ENCODE assay signal across 9 mouse cellular contexts in the genomic region with DNA sequence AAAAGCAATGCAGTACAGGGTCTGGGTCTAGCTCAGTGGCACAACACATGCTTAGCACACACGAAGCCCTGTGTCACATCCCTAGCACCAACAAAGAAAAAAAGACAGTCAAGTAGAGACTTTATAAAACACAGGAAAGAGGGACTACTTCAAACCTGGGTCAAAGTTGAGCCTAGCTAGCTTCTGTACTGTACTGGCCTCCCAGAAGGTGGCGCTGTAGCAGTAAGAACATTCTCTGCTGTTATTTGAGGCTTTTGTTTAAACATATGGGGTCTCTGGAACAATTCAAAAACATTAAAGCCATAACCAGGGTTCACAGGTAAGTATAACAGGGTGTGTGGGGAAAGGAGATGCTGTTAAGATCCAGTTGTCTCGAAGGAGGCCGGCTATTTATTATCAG. TPM values are rescaled to one million over a fixed set of nuclear protein-coding genes. Genes with fewer than 3 reads are reported as not detected.
DNase-seq lines count a peak whose midpoint lies in the region; ATAC-seq lines count a peak whose summit lies in the region.
"Had no signal": no experiment of that assay in that cellular context is flagged by ENCODE, and none has a peak within 500 bp of the region (broad histone marks: within the 10 kb centered on the region; RNA-seq: fewer than 3 reads in every experiment).

No protein-coding gene starts in this region.

- DNase-seq in embryo, embryonic 10 days (ENCODE audit: low spot score), result peak; percentile 79
- no peak for DNase-seq in embryo, embryonic 9.5 days (ENCODE audit: extremely low spot score)
- peak; percentile 48 for DNase-seq in left cerebral cortex, postnatal 4 days
- DNase-seq in left cerebral cortex, adult 9 months (ENCODE audit: low spot score in 2 of 2), result no peak
- DNase-seq in adrenal gland, postnatal 10 days, result peak; percentile 58
- peak; percentile 67 to 70 for DNase-seq in kidney, postnatal 4 days
- no peak for DNase-seq in forebrain, embryonic 10.5 days (ENCODE audit: extremely low spot score, low spot score)

- H3K4me3 ChIP-seq in forebrain, embryonic 10.5 days, result no peak overlapping the region

- no peaks in the 10 kb centered on the region for H3K9me3 ChIP-seq in forebrain, embryonic 10.5 days

- no peaks in the 10 kb centered on the region for H3K36me3 ChIP-seq in forebrain, embryonic 10.5 days (replicated peaks)

- H3K27me3 ChIP-seq in forebrain, embryonic 10.5 days (ENCODE audit: poor library complexity, severe bottlenecking), result no peaks in the 10 kb centered on the region

- WGBS in forebrain, embryonic 10.5 days, result 65% methylated on average over 4 of the region's 4 CpGs

- H3K27ac ChIP-seq in forebrain, embryonic 10.5 days, result no peak overlapping the region

- H3K4me1 ChIP-seq in forebrain, embryonic 10.5 days, result peaks cover 13% of the 10 kb centered on the region; the same call in 1 of the 2 replicates

- ATAC-seq in erythroblast, adult 5-6 weeks (replicated peaks; ENCODE audit: low FRiP score, poor library complexity, severe bottlenecking), result no peak

- intact Hi-C loops in left cerebral cortex, postnatal 4 days (cut with DNase I), result no loop called here

RNA-seq across cellular contexts. Expression of a gene that starts 54.4 kb away (rescaled TPM):
- 1 to 10 TPM; 6.5 to 7.0 TPM for total RNA-seq in left cerebral cortex, postnatal 4 days (2021)
- 10 to 100 TPM; 15.0 to 16.6 TPM for total RNA-seq in adrenal gland, postnatal 10 days (2021)
- total RNA-seq in erythroblast, adult 5-6 weeks (2015; ENCODE audit: low replicate concordance), result not detected in 2 replicates
- total RNA-seq in erythroblast, adult 5-6 weeks (2017; ENCODE audit: low replicate concordance), result not detected in 2 replicates
- 5.7 and 6.1 TPM in 2 replicates for polyA plus RNA-seq in forebrain, embryonic 10.5 days (2016; fragmentation: Nextera tagmentation; extraction: Ambion mirVana)

RNA-seq across cellular contexts. Expression of a gene that starts 57.9 kb away (rescaled TPM):
- total RNA-seq in left cerebral cortex, postnatal 4 days (2021), result 10 to 100 TPM; 14.9 to 17.4 TPM
- total RNA-seq in adrenal gland, postnatal 10 days (2021), result 10 to 100 TPM; 25.3 to 25.7 TPM
- total RNA-seq in erythroblast, adult 5-6 weeks (2015; ENCODE audit: low replicate concordance), result not detected in 2 replicates
- total RNA-seq in erythroblast, adult 5-6 weeks (2017; ENCODE audit: low replicate concordance), result not detected in 2 replicates
- 73.7 and 77.5 TPM in 2 replicates for polyA plus RNA-seq in forebrain, embryonic 10.5 days (2016; fragmentation: Nextera tagmentation; extraction: Ambion mirVana)
- total RNA-seq: neutrophil, adult 5-6 weeks had no signal

Comparison
In these comparisons a context has a peak if more than half of its experiments do, and no peak if none do; other contexts are left out.
1. DNase-seq: peak in embryo, embryonic 10 days (single experiment), left cerebral cortex, postnatal 4 days (single experiment), adrenal gland, postnatal 10 days (single experiment) and kidney, postnatal 4 days (2 of 2); none in embryo, embryonic 9.5 days (single experiment), left cerebral cortex, adult 9 months (0 of 2) and forebrain, embryonic 10.5 days (single experiment).
2. RNA of a gene that starts 54.4 kb away (total RNA-seq): 15.0 to 16.6 TPM in adrenal gland, postnatal 10 days and 6.5 to 7.0 TPM in left cerebral cortex, postnatal 4 days; not detected in erythroblast, adult 5-6 weeks; every median in the first group is over 4 times any median in the second.
3. RNA of a gene that starts 57.9 kb away (total RNA-seq): 25.3 to 25.7 TPM in adrenal gland, postnatal 10 days and 14.9 to 17.4 TPM in left cerebral cortex, postnatal 4 days; not detected in erythroblast, adult 5-6 weeks; every median in the first group is over 10 times any median in the second.